Mouse (Mus musculus) neutrophil, adult 5-6 weeks (primary cell): ENCODE results near the gene Hdac2. TPM values are rescaled to one million over a fixed set of nuclear protein-coding genes. Genes with fewer than 3 reads are reported as not detected.

ENCODE experiments used
- total RNA-seq: library from RNA; stranded (forward); fragments of 200-1000 nt; gene quantifications from 2 replicates; pipeline ENCODE4 v1.2.3, GENCODE M21; 2017

Hdac2 gene
- total RNA-seq, 1 experiment from 2014 or later: 53.8 TPM

Other genes starting within 250 kb of the Hdac2 start
- gene Marcks, start 164.4 kb downstream of the Hdac2 start, total RNA-seq: 241 and 271 TPM in 2 replicates